Mouse (Mus musculus) embryonic facial prominence, embryonic 11.5 days (tissue): ENCODE results near the gene Ubxn2a. TPM values are rescaled to one million over a fixed set of nuclear protein-coding genes. Genes with fewer than 3 reads are reported as not detected.
"Not testable (repeated sequence)": the region's sequence is repeated elsewhere in the genome, so short reads cannot be mapped to it uniquely, and the experiment has no call there.

Experiments used
- ATAC-seq: fragments of 200-750 bp; cut with Nextera tagmentation; replicated peaks from 2 replicates; pipeline ENCODE4 v1.8.0; 2017; ENCODE audit warnings: low read depth; ENCODE audit not compliant: insufficient number of reproducible peaks, low FRiP score, low TSS enrichment
- DNase-seq: peaks from one replicate; pipeline ENCODE4 v3.0.0-alpha.2; 2015; ENCODE audit warnings: low spot score
- H3K27ac ChIP-seq: fragments of 300-500 bp; sonication (generic); replicated peaks from 2 replicates; pipeline ENCODE4 v1.5.1; 2014; ENCODE audit warnings: mild to moderate bottlenecking, low read depth, low read length, control low read depth
- H3K27me3 ChIP-seq: fragments of 300-500 bp; sonication (generic); 2 replicates; pipeline ENCODE4 v1.6.1; 2014; ENCODE audit warnings: mild to moderate bottlenecking, low read length, moderate library complexity, mixed read lengths; ENCODE audit not compliant: control insufficient read depth, insufficient read depth
- H3K36me3 ChIP-seq: fragments of 300-500 bp; sonication (generic); replicated peaks from 2 replicates; pipeline ENCODE4 v1.6.1; 2014; ENCODE audit warnings: low read depth, mild to moderate bottlenecking, low read length, moderate library complexity, mixed read lengths; ENCODE audit not compliant: control insufficient read depth, insufficient read depth
- H3K4me1 ChIP-seq: fragments of 300-500 bp; sonication (generic); 2 replicates; pipeline ENCODE4 v1.6.1; 2014; ENCODE audit warnings: low read length, mixed read lengths; ENCODE audit not compliant: control insufficient read depth, insufficient read depth
- H3K4me2 ChIP-seq: fragments of 300-500 bp; sonication (generic); 2 replicates; pipeline ENCODE4 v1.6.1; 2014; ENCODE audit warnings: low read depth, mild to moderate bottlenecking, control low read depth, low read length, moderate library complexity
- H3K4me3 ChIP-seq: fragments of 300-500 bp; sonication (generic); 2 replicates; pipeline ENCODE4 v1.5.1; 2014; ENCODE audit warnings: low read depth, low read length, control low read depth
- H3K9ac ChIP-seq: fragments of 300-500 bp; sonication (generic); replicated peaks from 2 replicates; pipeline ENCODE4 v1.6.1; 2014; ENCODE audit warnings: mild to moderate bottlenecking, control low read depth, low read length
- H3K9me3 ChIP-seq: fragments of 300-500 bp; sonication (generic); replicated peaks from 2 replicates; pipeline ENCODE4 v1.6.1; 2016; ENCODE audit warnings: mild to moderate bottlenecking, low read length, inconsistent platforms, mixed read lengths; ENCODE audit not compliant: control insufficient read depth
- WGBS: fragments of 180-500 bp; shearing (Covaris S2); extraction: QIAGEN DNeasy Blood & Tissue Kit; methylation state at CpG from one replicate; pipeline ENCODE4 v1.1.7; 2014; 5-methylcytosine and 5-hydroxymethylcytosine counted together
- polyA plus RNA-seq: library from polyadenylated mRNA; unstranded; fragments of >200 nt; fragmentation: Nextera tagmentation; extraction: Ambion mirVana; gene quantifications from 2 replicates; pipeline ENCODE4 v1.2.1, GENCODE M21; 2014

The Ubxn2a gene
- polyA plus RNA-seq, 1 experiment from 2014 or later = 25.0 TPM

DNA sequence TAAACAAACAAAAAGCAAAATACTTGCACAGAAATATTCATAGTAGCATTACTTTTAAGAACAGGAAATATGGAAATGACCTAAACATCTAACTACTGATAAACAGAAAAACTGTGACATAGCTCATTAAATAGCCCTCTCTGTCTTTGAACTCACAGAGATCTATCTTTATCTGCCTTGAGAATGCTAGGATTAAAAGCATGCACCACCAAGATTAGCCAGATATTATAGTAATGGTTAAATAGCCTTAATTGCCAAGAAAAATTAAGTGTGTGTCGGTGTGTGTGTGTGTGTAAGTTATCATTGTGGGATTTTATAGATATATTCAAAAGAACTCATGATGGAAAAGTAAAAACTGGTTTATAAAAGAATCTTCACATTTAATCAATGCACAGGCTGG, 17.6 kb downstream of the Ubxn2a start:
- H3K4me3 ChIP-seq = no peak overlapping the region
- no peaks in the 10 kb centered on the region for H3K36me3 ChIP-seq
- ATAC-seq (no peak), DNase-seq (no peak)
- WGBS = 84% methylated on average over 1 of the region's 1 CpGs
- H3K4me1 ChIP-seq = no peaks in the 10 kb centered on the region
- H3K4me2 ChIP-seq = no peak overlapping the region
- no peak overlapping the region for H3K27ac ChIP-seq
- no peaks in the 10 kb centered on the region for H3K27me3 ChIP-seq
- no peaks in the 10 kb centered on the region for H3K9me3 ChIP-seq
- H3K9ac ChIP-seq = no peak overlapping the region

DNA sequence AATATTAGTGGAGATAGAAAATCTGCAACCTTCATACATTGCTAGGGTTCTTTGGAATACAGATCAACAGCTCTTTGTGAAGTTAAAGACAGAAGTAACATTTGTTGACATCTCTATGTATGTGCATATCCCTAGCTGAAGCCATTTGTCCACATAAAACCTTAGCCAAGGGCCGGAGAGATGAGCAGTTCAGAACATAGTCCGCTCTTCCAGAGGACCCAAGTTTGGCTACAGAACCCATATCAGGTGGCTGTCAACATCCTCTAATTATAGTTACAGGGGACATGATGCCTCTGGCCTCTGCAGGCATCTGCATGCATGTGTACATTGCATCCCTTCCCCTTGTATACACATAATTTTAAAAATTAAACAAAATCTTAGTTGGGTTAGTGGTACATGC, 18.3 kb downstream of the Ubxn2a start:
- DNase-seq (no peak), ATAC-seq (no peak)
- Histone ChIP-seq H3K27me3 (no peaks in the 10 kb centered on the region), H3K4me3 (no peak overlapping the region), H3K9ac (no peak overlapping the region), H3K36me3 (no peaks in the 10 kb centered on the region), H3K4me2 (no peak overlapping the region), H3K9me3 (no peaks in the 10 kb centered on the region), H3K27ac (no peak overlapping the region), H3K4me1 (no peaks in the 10 kb centered on the region)
- WGBS = 91% methylated on average over 2 of the region's 2 CpGs

DNA sequence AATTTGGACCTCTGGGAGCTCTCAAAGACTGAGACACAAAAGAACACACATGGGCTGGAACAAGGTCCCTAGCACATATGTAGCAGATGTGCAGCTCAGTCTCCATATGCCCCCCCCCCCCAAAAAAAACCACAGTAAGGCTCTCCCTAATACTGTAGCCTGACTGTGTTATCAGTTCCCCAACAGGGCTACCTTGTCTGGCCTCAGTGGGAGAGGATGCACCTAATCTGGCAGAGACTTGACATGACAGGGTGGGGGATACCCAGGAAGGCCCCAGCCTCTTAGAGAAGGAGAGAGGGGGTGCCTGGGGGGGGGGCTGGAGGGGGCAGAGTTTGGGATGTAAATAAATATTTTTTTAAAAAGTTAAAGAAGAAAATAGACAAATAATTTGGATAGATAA, 18.8 kb downstream of the Ubxn2a start:
- H3K4me3 ChIP-seq = no peak overlapping the region
- ATAC-seq (no peak), DNase-seq (no peak)
- H3K27me3 ChIP-seq = no peaks in the 10 kb centered on the region
- H3K4me1 ChIP-seq = no peaks in the 10 kb centered on the region
- no peaks in the 10 kb centered on the region for H3K36me3 ChIP-seq
- H3K9ac ChIP-seq = no peak overlapping the region
- H3K4me2 ChIP-seq = no peak overlapping the region
- H3K9me3 ChIP-seq = no peaks in the 10 kb centered on the region
- no peak overlapping the region for H3K27ac ChIP-seq

DNA sequence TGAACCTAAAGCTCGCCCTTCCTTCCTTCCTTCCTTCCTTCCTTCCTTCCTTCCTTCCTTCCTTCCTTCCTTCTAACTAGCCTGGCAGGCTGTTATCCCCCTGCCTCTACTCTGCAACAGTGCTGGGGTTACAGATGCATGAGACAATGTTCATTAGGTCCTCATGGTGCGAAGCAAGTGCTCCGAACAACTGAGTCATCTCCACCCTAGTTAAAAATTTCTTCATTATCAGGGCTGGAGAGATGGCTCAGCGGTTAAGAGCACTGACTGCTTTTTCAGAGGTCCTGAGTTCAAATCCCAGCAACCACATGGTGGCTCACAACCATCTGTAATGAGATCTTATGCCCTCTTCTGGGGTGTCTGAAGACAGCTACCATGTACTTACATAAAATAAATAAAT, 20.9 kb downstream of the Ubxn2a start:
- H3K27me3 ChIP-seq, H3K4me2 ChIP-seq, H3K9ac ChIP-seq, H3K9me3 ChIP-seq, DNase-seq, H3K36me3 ChIP-seq, H3K4me3 ChIP-seq, ATAC-seq, H3K27ac ChIP-seq, H3K4me1 ChIP-seq: not testable (repeated sequence)
- WGBS = 93% methylated on average over 4 of the region's 4 CpGs

DNA sequence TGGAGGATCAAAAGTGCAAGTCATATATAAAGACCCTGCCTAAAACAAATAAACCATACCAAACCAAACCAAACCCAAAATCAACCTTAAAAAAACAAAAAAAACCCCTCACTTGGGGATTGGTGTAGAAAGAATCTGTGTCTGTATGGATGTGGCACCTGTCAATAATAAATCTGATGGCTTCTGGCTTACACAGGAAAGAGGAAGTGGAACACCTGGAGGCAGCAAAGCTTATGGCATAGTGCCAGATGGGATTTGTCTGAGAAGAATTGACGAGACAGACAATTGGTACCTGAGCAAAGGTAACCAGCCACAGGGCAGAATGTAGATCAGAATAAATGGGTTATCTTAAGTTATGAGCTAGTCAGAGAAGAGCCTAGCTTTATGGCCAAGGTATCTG, 22.4 kb downstream of the Ubxn2a start:
- no peak overlapping the region for H3K9ac ChIP-seq
- no peak overlapping the region for H3K4me2 ChIP-seq
- ATAC-seq (no peak), DNase-seq (no peak)
- WGBS = 83% methylated on average over 1 of the region's 1 CpGs
- no peak overlapping the region for H3K4me3 ChIP-seq
- H3K27me3 ChIP-seq = no peaks in the 10 kb centered on the region
- no peaks in the 10 kb centered on the region for H3K4me1 ChIP-seq
- H3K9me3 ChIP-seq = no peaks in the 10 kb centered on the region
- no peaks in the 10 kb centered on the region for H3K36me3 ChIP-seq
- no peak overlapping the region for H3K27ac ChIP-seq

DNA sequence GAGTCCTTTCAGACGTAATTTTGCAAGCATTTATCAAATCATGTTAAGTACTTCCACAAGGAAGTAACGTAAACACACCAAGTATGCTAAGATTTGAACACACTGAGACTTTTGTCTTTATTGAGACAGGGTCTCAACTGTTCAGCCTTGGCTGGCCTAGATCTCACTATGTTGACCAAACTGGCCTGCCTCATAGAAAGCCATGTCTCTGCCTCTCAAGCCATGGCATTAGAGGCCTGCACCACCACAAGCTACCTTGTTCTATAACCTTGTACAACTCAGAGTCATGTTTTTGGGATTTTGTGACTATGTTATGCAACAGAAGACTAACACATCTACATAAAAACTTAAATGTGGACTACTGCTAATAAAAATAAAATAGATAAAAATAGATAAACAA, 25.4 kb downstream of the Ubxn2a start:
- Histone ChIP-seq H3K4me1 (no peaks in the 10 kb centered on the region), H3K9me3 (no peaks in the 10 kb centered on the region), H3K9ac (no peak overlapping the region), H3K27ac (no peak overlapping the region), H3K4me3 (no peak overlapping the region), H3K27me3 (no peaks in the 10 kb centered on the region), H3K36me3 (no peaks in the 10 kb centered on the region), H3K4me2 (no peak overlapping the region)
- ATAC-seq (no peak), DNase-seq (no peak)
- WGBS = 67% methylated on average over 2 of the region's 2 CpGs

DNA sequence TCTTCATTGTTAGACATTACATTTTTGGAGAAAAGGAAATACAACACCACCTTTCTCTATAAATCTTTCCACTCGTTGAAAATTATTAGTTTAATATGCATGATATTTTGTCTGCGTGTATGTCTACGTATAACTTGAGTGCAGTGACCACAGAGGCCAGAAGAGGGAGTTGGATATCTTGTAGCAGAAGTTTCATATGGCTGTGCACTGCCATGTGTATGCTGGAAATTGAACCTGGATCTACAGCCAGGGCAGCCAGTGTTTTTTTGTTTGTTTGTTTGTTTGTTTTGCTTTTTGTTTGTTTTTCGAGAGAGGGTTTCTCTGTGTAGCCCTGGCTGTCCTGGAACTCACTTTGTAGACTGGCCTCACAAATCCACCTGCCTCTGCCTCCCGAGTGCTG, 28.5 kb downstream of the Ubxn2a start:
- Histone ChIP-seq H3K4me1 (no peaks in the 10 kb centered on the region), H3K27ac (no peak overlapping the region), H3K9me3 (no peaks in the 10 kb centered on the region), H3K27me3 (no peaks in the 10 kb centered on the region), H3K4me2 (no peak overlapping the region), H3K9ac (no peak overlapping the region), H3K4me3 (no peak overlapping the region), H3K36me3 (no peaks in the 10 kb centered on the region)
- no peak for ATAC-seq
- WGBS = 91% methylated on average over 5 of the region's 5 CpGs
- no peak for DNase-seq

DNA sequence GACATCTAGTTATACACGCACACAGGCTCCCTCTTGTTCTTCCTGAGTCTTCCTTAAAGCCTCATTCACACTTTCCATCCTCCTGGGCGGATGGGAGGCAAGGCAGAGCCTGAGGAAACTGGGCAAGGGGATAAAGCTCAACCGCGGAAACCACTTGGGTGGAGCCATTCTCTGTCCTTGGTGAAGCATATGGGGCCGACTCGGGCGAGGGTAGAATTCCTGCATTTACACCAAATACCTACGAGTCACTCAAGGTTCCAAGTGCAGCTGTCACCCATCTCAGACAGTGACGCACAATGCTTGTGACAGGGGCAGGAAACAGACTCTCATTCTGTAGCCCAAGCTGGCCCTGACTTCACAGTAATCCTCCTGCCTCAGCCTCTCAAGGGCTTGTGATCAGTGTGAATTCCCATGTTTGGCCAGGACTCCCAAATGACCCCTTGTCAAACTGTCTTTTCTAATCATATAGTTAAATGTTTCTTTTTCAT, 29.2 kb downstream of the Ubxn2a start:
- Histone ChIP-seq H3K9me3 (no peaks in the 10 kb centered on the region), H3K4me1 (no peaks in the 10 kb centered on the region), H3K27ac (no peak overlapping the region), H3K4me2 (no peak overlapping the region), H3K27me3 (no peaks in the 10 kb centered on the region), H3K36me3 (no peaks in the 10 kb centered on the region), H3K4me3 (no peak overlapping the region), H3K9ac (no peak overlapping the region)
- WGBS = 82% methylated on average over 9 of the region's 9 CpGs
- DNase-seq = no peak
- ATAC-seq = no peak
